Mouse (Mus musculus) brain, embryonic 14.5 days (tissue): ENCODE measurements around the gene Emp1. TPM values are rescaled to one million over a fixed set of nuclear protein-coding genes. Genes with fewer than 3 reads are reported as not detected.

Source experiments
- DNase-seq: peaks from one replicate; pipeline ENCODE4 v3.0.0-alpha.2; 2011; ENCODE audit warnings: low read depth
- CTCF ChIP-seq: fragments of 200-500 bp; IDR thresholded peaks from 2 replicates; pipeline ENCODE4 v1.5.1; 2012; ENCODE audit warnings: inconsistent platforms, mild to moderate bottlenecking, moderate library complexity, borderline replicate concordance; ENCODE audit not compliant: insufficient read depth, insufficient read length; ENCODE audit errors: extremely low read depth
- POLR2A ChIP-seq: fragments of 200-500 bp; IDR thresholded peaks from 2 replicates; pipeline ENCODE4 v1.6.1; 2012; ENCODE audit warnings: mild to moderate bottlenecking, inconsistent platforms, borderline replicate concordance; ENCODE audit not compliant: poor library complexity, insufficient read depth, insufficient read length, severe bottlenecking; ENCODE audit errors: extremely low read depth
- polyA plus RNA-seq: library from polyadenylated mRNA; depleted of rRNA; stranded (reverse); fragments of >200 nt; gene quantifications from 2 replicates; pipeline ENCODE4 v1.2.3, GENCODE M21; 2012

Emp1 gene
- polyA plus RNA-seq, 1 experiment, result 43.6 TPM

DNA sequence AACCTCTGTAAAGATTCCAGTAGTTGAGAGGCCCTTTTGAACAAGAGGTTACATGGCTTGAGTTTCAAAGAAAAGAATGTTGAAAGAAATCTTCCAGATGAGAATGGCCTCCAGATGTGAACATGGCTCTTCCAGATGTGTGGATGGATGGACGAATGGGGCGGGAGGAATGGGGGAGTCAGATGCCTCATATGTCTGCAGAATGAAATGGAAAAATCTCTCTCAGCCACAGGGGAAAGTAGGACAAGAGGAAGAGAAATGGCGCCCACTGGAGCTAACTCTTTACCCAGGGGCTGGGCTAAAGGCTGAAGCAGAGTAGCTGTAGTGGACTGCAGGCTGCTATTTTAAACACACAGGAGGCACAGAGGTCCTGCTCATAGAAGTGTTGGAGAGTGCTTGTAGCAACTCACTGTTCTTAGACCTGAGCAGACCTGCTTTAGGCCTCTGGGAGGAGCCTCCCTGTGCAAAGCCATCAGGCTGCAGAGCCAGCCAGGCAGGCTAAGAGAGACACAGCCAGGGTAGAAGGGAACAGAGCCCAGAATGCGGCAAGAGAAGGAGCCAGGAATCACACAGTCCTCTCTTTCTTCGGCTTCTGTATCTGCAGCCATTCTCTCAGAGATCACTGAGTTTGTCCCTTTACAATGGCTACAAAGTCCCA, 28.2 kb upstream of the Emp1 start:
- TF ChIP-seq CTCF (no peak), POLR2A (no peak)
- peak; percentile 43 for DNase-seq

GRCm38 (mm10) chr6:135336376-135336775, 26.0 kb upstream of the Emp1 start:
- TF ChIP-seq CTCF, result no peak
- TF ChIP-seq POLR2A, result no peak
- no peak for DNase-seq

GRCm38 (mm10) chr6:135340355-135341075, 21.8 kb upstream of the Emp1 start:
- TF ChIP-seq CTCF (no peak), POLR2A (no peak)
- DNase-seq, result no peak

DNA sequence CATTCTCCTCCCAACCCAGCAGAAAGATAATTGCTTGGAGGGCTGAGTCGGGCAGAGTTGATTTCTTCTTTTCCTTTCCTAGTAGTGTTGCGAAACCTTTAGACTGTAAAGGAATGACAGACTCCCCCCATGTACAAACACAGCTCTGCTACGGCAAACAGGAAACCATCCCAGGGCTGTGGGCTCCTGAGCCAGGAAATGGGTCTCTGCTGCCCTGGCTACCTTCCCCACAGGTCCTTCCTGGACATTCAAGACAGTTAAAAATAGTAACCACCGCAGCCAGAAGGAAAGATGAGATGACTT, 21.3 kb upstream of the Emp1 start:
- no peak for DNase-seq
- no peak for TF ChIP-seq CTCF
- TF ChIP-seq POLR2A, result no peak

- peak; percentile 78 for DNase-seq
- TF ChIP-seq CTCF (no peak), POLR2A (no peak)
Measured at GRCm38 (mm10) chr6:135351638-135352302, 10.6 kb upstream of the Emp1 start.

- TF ChIP-seq CTCF, result no peak
- TF ChIP-seq POLR2A, result no peak
- no peak for DNase-seq
Measured at GRCm38 (mm10) chr6:135352537-135352936, 9.8 kb upstream of the Emp1 start.

DNA sequence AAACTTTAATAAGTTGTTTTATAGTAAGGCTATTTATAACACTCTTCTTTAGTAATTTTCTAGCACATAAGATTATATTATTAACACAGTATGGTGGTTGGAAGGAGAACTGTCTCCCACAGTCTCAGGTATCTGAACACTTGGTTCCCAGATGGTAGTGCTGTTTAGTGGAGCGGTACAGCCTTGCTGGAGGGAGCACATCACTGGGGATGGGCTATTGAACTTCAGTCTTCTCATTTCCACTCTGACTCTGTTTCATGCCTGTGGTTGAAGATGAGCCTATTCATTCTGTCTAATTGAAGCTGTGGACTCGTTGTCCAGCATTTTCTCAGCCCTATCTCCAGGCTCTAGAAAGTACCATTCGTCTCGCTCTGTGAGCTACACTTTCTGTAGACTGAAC, 7.4 kb upstream of the Emp1 start:
- TF ChIP-seq CTCF (no peak), POLR2A (no peak)
- no peak for DNase-seq

- TF ChIP-seq CTCF, result no peak
- no peak for TF ChIP-seq POLR2A
- DNase-seq, result no peak
Measured at GRCm38 (mm10) chr6:135360331-135360730, 2.0 kb upstream of the Emp1 start.

DNA sequence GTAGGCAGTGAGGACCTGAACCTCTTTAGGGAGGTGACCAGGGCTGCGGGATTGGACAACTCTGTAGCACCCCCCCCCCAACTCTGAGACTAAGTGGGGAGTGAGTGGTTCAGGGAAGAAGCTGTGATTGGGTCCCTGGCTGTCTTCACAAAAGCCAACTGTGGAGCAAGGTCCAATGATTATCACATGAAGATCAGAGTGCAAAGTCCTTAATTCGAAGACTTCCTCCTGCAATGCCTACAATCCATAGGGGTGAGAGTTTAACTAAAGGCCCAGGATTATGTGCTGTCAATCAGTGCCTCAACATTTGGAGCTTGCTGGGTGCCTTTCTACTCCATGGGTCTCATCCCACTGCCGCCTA, 267 bp upstream of the Emp1 start:
- no peak for DNase-seq
- no peak for TF ChIP-seq POLR2A
- TF ChIP-seq CTCF, result no peak

- no peak for DNase-seq
- TF ChIP-seq CTCF, result no peak
- no peak for TF ChIP-seq POLR2A
Measured at GRCm38 (mm10) chr6:135363344-135364040, 1.1 kb downstream of the Emp1 start.

DNA sequence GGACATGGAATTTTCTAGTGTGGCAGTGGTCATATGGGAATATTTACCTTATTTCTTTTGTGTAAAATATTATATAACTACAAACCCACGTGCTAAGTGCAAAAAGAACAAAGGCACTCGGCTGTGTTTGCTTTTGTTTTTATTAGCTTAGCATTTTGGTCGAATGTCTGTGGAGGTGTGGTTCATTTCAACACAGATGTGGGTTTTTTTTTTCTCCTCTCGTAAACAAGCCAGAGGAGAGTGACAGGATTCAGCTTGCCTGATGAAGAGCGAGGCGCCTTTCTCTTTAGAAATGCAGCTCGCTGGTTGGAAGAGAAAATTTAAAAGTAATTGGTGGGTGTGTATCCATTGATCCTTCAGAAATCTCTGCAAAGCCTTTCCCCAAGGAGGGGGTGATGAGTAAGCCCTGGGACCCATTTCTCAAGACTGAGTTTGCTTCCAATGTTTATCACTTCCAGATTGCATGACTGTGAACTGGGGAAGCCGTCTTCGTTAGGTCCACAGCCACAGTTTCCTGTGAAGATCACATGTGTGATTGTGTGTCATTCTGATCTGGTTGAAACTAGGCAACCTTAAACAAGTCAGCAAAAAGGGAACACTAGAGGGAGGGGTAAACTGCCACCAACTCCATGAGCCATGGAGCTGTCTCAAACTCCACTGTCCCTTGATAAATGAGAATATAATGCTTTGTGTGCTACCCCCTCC, 1.8 kb downstream of the Emp1 start:
- DNase-seq, result no peak
- no peak for TF ChIP-seq POLR2A
